Mouse (Mus musculus): ENCODE results near the gene Pde4b. TPM values are rescaled to one million over a fixed set of nuclear protein-coding genes. Genes with fewer than 3 reads are reported as not detected.
A peak's percentile ranks its signal among the peaks of the same experiment; 100 is the strongest.

Gene Pde4b
- total RNA-seq, 4 experiments from 2014 or later, result 4.7 to 7.3 (median 6.0) TPM

DNA sequence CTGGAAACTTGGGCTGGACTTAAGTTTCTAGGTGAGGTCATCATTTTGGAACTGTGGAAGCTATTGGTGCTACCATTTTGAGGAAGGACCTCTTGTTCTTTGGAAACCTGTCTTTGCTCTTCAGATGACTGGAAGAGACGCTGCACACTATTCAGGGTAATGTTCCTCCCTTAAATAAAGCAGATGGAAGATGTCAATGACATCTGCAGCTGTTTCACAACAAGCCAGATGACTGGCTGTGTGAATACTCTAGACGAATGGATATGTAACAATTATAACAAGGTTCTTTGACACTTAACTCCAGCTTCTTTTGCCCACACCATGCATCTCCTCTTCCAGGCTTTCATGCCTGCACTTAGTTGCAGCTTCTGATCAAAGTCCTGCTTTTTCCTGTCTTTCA, 320.8 kb downstream of the Pde4b start:
- no peak for DNase-seq

DNA sequence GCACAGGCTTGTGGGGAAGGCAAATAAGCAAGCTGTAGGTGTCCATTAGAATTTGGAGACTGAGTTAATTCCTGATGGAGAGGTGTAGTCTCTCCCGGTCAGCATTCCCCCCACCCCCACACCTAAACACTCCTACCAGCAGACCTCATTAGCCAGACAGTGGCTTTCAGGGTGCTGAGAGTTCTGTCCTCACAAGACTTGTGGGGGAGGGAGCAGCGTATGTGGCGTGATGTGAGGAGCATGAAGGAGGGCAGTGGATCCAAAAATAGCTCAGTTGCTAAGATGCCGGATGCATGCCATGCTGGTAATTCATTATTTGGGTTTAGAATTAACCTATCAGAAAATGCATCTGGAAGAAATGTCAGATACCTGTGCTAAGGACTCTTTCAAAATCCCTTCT, 321.6 kb downstream of the Pde4b start:
- DNase-seq, result no peak

DNA sequence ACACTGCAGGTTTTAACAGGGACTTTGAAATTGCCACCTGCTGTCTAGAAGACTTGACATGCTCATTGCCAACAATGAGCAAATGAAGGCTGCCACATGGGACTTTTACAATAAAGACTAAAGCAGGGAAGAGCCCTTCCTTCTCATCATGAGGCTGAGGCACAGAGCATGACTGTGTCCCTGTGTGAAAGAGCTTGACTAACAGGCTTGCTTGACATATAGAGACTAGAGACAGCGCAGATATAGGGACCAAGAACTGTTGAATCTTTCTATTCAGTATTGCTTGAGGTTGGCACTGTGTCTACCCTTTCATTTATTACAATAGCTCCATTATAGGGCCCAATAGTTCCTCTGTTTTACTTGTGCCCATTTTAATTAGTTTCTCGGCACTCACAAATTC, 325.8 kb downstream of the Pde4b start:
- no peak for DNase-seq

DNA sequence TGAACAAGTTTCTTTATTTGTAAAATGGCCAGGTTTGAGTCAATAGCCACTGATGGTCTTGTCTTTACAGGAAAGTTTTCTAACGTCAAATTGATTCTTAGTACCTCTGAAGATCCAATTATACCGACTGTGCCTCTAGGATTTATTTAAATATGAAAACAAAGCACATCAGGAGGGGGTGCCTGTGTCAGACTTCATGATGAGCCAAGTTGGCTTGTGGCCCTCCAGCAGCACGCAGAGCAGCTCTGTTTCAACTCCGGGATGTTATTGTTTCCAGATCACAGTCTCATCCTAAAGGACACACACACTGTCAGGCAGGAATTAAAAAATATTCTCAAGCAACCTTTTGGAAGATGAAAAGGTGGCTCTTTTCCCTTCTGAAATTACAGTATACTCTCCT, 326.5 kb downstream of the Pde4b start:
- no peak for DNase-seq

DNA sequence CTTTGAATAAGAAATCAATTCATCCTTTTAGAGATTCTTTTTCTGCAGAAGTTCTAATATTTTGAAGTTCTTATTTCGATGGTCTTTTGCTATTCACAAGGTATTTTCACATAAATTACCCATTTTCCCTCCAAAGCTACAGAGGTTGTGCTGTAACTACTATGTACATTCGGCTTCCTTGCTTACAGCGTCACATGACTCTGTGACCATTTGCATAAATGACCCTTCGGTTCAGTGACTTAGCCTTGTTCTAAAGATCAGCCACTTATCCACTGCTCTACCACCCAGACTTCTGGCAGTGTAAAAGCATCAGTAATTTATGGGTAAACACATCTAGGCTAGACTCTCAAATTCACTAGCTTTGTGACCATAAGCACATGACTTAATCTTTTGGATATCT, 327.3 kb downstream of the Pde4b start:
- no peak for DNase-seq

DNA sequence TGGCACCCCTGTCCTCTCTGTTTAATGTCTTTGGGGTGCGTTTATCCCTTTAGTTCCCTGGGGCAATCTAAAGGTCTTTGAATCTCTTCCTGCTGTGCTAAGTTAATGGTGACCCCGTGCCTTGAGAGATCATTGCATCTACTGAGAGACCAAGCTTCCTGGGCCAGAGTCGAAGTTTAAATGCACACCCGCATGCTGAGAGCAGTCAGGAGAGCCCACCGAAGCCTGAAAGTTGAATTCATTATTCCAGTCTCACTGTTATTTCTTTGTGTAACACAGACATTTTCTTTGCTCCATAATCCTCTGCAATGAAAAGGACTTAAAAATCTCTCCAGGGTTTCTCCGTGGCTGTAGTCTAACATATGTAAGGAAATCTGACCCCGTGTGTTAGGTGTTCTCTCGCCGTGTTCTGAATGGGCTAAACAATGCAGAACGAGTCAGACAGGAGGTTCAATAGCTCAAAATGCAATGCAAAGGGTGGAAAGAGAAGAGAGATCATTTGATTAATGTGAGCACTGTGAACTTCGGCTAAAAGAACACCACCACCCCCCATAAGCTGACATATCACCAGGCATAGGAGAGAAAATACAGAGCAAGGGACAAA, 333.6 kb downstream of the Pde4b start:
- DNase-seq, result no peak

DNA sequence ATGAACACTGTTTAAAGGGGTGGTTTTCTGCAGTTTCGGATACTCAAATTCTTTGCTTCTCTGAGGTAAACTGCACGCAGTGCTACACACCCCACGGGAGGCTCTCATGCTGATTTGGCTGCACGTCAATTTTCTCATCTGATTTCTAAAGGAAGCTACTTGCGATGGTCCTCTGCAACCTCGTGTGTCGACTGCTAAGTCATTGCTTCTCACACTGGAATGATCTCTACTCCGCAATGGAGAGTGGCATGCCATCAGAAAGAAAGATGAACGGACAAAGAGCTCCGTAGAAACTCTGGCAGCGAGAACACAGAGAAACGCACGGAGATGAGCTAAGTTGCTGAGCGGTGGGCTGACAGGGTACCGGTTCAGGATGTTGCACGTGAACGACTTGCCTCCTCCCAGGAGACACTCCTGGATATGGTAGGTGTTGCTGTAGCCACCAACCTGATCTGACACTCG, 334.1 kb downstream of the Pde4b start:
- DNase-seq, result no peak

DNA sequence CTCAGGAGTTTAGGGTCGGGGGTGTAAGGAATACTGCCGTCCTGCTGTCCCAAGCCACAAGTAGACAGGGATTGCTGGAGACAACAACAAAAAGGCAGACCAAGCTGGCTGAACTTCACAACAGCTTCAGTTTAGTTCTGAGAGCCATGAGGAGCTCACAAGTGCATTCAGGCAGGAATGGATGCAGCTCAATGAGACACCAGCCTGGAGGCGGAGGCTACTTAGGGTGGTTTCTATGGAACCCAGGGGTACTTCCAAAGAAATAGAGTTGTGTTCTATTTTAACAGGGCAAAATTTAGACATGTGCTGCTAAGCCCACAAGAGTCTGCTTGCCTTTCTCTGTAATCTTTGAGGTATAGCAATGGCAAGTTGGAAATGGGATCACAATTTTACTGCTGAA, 336.8 kb downstream of the Pde4b start:
- no peak for DNase-seq

DNA sequence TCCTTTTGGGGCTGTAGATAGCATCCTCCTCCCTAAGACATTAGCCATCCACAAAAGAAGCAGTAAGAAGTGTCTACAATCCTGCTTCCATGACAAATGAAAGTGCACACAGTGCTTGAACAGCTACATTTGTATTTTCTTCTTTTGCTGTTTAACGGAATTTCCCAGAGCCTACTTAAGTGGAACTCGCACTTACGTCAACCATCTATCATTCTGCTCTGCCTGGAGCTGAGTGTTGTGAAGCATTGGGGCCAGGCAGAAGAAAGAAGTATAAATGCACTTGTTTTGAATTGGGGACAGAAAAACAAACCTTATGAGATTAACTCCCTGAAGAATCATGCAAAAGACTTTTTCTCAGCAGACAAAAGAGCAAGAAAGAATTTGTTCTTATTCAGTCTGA, 338.1 kb downstream of the Pde4b start:
- DNase-seq, result no peak

DNA sequence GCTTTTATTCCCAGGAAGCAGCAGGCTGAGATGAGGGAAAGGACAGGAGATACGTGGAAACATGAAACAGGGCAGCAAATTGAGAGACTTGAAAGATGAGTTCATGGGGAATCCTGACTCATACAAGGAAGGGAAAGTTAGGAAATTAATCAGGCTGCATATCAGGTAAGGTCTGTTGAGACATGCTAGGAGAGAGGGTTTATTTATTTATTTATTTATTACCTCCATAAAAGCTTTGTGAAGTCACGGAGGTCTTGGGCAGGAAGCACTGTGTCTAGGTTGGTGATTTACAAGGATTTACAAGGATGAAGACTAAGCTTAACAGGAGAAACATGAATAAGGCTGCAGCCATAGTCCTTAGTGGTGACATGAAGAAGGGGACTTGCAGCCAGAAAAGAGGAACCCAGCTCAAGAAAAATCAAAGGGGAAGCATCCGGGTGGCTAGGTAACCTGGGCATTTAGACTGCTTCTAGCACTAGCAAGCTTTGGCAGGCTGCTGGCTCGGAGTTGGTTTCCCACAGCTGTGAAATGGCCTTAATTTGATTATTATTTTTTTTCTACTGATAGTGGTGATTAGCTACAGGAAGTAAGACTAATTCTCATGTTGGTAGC, 342.5 kb downstream of the Pde4b start:
- DNase-seq, result no peak

DNA sequence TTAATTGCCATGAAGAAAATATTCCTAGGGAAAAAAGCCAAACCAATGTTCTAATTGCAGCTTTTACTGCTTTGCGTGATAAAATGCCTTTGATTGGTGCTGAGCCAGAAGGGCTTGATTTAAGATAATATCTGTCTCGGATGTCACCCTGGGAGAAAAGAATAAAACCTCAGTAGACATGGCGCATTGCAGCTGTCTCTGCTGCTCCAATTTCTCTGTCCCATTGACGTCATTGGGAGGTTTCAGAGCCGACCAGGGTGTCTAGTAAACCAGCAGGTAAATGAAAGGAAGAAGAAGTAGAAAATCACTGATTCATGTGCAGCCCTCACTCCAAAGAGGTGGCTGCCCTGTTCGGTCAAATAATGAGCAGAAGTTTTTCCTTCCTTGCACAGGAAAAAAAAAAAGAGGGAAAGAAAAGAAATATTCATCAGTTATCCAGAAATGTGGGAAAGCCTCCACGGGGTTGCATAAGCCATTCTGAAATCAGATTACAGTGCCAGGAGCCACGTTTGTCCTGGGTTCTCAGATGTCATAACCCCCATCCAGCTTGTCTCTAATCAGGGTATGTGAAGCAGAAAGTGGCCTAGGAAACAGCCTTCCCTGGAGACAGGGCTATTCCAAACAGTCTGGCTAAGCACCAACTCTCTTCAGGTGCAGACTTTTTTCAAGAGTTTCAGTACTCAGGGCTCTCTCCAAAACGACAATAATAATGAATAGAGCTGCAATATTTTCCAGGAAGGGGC, 344.9 kb downstream of the Pde4b start:
- DNase-seq, result peak; percentile 2

DNA sequence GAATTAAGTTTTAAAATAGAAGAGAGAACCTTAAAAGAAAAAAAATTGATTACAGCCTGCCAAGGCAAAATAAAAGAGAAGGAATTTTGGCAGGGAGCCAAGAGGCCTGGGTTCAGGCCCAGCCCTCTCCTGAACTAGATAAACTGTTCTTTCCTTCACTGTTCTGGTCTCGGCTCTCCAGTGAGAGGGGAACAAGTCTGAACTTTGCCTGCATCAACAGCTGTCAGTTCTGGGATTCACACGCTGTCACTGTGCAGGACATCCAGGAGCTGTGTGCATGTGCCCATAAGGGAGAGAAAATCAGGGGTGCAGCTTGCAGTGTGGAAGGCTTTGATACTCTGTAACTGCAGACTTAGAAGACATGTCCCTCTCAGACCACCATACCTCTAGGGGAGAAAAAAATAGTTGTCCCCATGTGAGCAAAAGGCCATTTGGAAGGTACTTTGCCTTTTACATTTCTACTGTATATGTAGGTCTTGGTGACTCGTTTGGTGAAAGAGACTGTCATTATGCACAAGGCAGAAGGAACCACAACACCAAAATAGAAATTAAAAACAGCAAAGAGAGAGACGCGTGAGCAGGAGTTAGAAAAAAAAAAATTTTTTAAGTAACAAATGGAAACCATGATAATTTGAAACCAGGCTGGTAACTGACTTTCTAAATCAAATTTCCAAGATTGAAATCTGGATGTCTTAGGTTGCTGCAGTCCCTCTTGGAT, 352.2 kb downstream of the Pde4b start:
- no peak for DNase-seq

DNA sequence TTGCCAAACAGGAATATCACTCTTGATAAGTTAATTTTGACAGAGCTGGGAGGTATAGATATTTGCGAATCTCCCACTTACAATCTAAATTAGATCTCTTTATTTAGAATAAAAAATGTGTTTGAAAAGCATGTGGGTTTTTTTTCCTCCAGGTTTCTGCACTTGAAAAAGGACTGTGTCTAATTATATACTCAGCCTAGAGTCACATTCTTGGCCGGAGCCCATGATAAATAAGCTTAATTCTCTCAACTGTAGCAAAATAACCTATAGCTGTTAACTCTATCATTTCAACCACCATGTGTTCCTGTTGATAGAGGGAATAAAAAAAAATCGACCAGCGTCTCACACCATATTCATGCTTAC, 352.8 kb downstream of the Pde4b start:
- no peak for DNase-seq

DNA sequence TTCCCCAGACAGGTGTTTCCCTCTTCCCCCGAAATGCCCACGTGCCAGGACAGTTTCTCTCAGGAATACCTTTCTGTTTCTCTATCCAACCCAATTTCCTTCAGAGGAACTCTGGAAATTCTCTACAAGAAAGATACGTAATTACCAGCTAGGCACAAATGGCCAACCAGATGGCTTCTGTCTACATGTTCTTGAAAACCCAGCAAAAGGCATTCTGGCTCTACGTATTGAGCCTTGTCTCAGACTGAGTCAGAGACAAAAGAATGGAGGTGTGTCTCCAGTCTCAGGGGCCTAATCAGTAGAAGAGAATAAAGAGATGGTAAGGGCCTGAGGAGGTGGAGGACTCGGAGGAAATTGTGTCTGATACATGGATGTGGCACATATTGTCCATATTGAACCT, 356.2 kb downstream of the Pde4b start:
- no peak for DNase-seq

DNA sequence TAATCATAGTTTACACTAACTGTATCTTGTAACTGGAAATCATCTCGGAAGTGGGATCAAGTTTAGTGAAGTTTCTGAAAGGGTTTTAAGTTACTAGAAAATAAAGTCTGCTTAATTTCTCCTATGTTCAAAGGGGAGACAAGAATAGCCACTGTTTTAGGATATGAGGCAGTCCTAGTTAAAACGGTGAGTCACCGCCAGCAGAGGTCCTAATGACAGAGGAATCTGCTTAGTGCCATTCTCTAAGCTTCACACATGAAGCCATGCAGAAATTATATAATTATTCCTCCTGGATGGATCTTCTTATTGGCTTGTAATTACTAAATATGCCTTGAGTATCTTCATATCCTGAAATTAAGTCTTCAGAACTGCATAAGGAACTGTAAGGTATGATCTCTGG, 357.2 kb downstream of the Pde4b start:
- DNase-seq, result no peak

DNA sequence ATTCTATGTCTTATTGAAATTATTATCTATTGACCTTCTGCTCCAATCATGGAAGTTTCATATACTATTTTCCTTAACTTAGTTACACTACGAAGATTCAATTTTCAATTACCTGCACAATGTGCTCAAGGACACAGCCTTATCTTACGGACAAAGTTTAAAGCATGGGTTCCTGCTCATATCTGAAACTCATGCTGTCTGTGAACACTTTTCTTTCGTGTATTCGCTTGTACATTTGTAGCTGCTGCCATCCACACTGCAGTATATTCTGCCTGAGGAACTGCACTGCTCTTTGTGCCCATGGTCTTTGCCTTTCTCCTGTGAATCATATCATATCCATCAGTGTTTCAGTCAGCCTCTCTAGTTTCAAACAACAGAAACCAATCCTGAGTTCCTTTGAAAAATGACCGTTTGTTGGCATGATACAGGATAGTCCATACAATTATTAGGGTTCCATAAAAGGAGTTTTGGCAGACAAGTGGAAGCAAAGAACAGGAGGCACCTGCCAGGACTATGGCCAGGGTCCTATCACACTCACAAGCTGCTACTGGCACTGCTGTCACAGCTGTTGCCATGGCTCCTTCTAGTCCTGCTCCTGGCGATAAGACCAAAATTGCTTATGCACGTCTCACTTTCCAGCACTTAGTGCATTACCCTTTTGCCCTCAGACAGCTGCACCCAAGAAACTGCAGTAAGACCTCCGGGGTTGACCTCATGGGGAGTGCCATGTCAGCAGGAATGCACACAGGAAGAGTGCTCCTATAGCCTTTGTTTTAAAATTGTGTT, 359.0 kb downstream of the Pde4b start:
- DNase-seq, result no peak

DNA sequence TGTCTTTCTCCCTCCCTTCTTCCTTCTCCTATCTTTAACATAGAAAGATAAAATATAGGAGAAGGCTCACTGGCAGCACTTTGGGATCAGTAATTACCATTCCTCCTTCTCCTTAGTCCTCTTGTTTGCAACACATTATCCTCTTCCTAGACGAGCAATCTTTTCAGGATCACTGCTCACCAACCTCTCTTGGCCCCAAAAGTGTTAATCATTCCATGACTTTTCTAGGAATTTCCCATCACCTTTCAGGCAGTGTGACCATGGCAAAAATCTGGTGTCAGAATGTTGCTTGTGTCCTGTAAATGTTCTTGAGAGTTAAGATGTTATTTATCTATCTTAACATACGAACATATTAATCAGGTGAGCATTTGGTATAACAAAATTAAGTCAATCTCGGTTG, 369.1 kb downstream of the Pde4b start:
- DNase-seq, result no peak

DNA sequence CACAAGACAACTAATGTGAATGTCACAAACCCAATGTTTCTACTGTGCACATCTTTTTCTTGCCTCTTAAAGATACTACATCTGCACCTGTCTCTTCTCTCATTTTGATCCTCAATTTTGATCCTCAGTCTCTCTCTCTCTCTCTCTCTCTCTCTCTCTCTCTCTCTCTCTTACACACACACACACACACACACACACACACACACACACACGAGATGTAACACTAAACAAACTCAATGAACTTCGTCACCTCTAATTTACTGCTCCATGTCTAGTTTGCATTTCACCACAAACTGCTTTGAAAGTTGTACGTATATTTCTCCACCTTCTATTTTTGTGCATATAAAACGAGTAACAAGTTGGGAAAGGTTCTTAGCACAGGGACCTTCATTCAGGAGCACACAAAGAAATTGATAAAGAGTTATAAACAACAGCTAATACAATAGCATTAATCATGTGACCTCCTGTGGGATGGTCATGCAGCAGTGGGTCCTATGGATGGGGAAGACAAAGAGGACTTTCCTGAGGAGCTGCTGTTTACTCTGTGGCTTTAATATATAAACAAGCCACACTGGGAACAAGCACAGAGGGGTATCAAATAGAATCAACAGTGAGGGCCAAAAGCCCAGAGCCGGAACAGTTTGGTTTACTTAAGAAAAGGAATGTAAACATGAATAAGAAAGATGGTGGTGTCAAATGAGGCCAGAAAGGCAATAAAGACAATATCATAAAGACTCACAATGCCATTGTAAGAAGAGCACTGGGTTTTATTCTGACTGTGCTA, 372.1 kb downstream of the Pde4b start:
- no peak for DNase-seq

DNA sequence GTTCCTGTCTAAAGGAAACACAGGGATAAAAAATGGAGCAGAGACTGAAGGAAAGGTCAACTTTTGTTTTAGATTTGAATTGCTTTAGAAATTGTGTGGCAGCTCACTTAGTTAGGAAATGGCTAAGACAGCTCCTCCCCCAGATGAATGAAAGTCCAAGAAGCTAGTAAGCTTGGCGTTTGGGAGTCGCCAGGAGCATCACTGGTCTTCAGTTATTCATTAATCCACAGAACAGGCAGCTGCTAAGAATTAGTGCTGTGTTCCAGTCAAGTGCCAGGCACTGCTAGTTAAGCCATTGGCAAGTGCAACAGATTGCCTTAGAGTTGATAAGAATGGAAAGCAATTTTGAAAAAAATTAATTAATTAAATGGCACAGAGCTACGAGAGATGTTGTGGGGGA, 390.8 kb downstream of the Pde4b start:
- no peak for DNase-seq

DNA sequence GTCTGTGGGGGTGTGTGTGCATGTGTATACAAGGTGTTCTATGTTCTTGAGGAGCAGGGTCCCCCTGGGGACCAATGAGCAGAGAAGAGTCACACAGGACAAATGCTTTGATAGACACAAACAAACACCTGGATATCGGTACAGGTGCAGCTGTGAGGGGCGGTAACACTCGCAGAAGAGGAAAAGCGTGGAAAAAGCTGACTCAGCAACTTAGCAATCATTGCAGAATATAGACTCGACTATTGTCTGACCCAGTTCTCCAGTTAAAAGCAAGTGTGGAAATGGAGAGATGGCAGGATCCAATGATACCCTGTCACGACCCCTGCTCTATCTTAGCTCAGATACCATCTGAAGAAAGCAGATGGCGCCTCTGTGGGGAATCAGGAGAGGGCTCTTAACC, 391.5 kb downstream of the Pde4b start:
- no peak for DNase-seq

DNA sequence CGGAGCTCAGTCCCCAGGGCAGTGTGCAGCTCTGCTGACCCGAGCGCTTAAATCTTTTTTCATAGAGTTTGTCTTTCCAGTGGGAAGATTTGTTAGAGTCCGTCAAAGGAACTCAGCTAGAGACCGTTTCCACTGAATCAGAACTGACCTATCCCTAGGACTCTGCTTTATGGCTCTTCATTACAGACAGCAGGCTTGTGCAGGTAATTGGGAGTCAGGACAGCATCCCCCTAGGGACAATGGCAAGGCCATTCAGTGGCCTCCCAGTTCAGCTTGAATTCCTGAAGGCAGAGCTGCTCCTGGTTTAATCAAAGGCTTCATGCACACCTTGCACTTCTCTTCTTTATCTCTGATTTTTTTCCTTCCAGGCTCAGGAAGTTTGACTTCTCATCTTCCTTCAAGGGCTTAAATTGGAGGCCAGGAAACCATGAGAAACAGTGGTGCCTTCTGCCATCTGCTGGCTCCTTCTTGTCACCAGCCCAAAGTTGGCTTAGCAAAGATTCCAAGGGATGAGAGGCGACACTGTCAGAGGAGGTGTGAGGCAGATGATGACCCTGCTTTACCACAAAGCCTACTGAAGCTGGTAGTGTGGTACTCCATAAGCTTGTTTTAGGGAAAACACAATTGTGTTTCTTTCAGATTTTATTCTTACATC, 393.6 kb downstream of the Pde4b start:
- DNase-seq, result no peak

All from adrenal gland, adult 8-10 months (tissue).